Mouse (Mus musculus): ENCODE data around the gene Ccsap.

Ccsap gene

GRCm38 (mm10) chr8:123804586-123804985 is 55.4 kb downstream of the Ccsap start:
- no peak for DNase-seq

GRCm38 (mm10) chr8:123803639-123804038 is 56.4 kb downstream of the Ccsap start:
- no peak for DNase-seq

- no peak for DNase-seq
Measured at GRCm38 (mm10) chr8:123801538-123801937, 58.5 kb downstream of the Ccsap start.

- no peak for DNase-seq
Measured at GRCm38 (mm10) chr8:123800867-123801266, 59.1 kb downstream of the Ccsap start.

DNA sequence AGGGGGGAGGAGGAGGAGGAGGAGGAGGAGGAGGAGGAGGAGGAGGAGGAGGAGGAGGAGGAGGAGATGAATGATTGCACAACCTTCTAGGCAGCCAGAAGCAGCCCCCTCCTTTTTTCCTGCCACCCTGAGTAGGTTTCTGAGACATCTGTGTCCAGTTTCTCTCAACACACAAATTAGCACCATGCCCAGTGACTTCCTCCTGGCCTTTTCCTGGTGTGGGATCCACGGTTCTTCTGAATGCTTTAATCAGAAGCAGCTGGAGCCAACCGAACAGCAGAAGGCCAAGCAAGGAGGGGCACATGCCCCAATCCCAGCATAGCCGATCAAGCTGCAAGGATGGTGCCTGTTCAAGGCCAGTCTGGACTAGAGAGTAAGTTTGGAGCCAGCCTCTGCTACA is 60.1 kb downstream of the Ccsap start:
- DNase-seq, result no peak

DNA sequence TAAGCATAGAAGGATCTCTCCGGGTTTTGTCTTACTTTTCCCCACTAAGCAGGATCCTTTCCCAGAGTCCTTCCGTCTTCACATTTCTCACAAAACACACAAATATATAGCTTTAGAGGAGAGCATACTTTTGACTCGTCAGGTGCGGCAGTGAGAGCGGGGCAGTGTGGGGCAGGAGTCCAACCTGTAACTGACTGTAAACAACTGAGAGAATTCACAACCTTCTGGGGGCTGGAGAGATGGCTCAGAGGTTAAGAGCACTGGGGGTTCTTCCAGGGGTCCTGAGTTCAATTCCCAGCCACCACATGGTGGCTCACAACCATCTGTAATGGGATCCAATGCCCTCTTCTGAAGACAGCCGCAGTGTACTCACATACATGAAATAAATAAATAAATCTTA is 60.6 kb downstream of the Ccsap start:
- DNase-seq, result no peak

DNA sequence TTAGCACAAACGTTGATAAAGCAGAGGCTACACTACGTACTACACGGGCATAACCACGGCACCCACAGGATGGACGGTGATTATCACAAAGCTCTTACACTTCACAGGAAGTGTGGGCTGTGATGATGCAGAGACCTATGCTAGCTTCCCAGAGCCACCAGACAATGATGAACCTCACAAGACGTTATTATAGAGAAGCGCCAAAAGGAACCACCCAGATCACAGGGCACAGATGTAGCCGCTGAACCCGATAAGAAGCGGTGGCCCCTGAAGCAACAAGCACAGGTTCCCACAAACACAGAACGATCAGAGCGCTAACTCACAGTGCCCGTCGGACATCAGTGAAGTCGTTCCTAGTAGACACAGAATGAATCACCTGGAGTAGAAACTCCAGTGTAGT is 62.1 kb downstream of the Ccsap start:
- DNase-seq, result no peak

GRCm38 (mm10) chr8:123796758-123797157 is 63.3 kb downstream of the Ccsap start:
- no peak for DNase-seq

DNA sequence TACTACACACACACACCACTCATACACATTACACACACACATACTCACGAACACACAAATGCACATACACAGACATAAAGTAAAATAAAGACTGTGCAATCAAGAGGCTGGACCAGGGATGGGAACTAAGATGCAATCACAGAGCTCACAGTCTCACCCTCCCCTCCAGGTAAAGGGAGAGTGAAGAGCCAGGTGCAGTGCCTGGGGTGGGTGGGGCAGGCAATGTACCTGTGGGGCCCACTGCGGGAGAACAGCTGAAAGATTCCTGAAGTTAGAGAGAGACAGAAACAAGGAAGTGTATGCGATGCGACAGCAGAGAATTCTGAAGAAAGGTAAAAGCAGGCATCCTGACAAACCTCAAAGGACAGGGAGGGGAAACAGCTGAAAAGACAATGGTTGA is 65.2 kb downstream of the Ccsap start:
- no peak for DNase-seq

GRCm38 (mm10) chr8:123793900-123794299 is 66.1 kb downstream of the Ccsap start:
- DNase-seq, result no peak

- no peak for DNase-seq
Measured at GRCm38 (mm10) chr8:123791845-123792225, 68.2 kb downstream of the Ccsap start.

DNA sequence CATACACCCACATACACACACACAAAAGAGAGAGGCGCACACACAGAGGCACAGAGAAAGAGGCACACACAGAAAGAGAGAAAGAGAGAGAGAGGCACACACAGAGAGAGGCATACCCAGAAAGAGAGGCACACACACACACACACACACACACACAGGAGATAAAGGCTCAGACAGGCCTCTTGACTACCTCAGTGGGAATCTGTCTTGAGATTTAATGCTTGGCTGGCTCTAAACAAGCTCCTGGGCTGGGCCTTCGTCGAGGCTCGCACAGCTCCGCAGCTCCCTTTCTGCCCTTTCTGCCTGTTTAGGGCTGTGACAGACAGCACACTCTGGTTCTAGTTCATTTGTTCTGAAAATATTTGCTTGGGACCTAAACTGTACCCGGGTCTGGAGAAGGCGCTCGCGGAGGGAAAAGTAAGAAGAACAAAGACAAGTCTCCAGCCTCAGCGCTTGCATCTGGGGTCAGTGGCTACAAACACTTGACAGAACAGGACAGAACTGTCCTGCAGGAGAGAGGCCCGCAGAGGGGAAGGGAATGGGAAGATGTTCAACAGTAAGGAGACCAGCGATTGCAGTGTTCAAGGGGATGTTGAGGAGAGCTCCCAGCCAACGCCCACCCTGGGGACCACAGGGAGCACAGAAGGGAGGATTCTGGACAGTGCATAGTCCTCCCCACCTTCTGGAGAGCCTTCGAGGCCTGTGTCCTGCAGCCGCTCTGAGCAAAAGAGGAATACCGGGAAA is 68.7 kb downstream of the Ccsap start:
- no peak for DNase-seq
